Comparison of ENCODE assay signal across 8 mouse cellular contexts in genomic region chr2:45108521-45109091, GRCm38 (mm10). TPM values are rescaled to one million over a fixed set of nuclear protein-coding genes. Genes with fewer than 3 reads are reported as not detected.
A peak's percentile ranks its signal among the peaks of the same experiment; 100 is the strongest.
DNase-seq lines count a peak whose midpoint lies in the region; ATAC-seq lines count a peak whose summit lies in the region.

No protein-coding gene starts in this region.

- DNase-seq in urinary bladder, postnatal 14 days (ENCODE audit: low spot score) = peak; percentile 33
- DNase-seq in urinary bladder, postnatal 10 days (ENCODE audit: low spot score) = no peak
- DNase-seq in embryo, embryonic 11 days = peak; percentile 76
- peak; percentile 52 to 65 for DNase-seq in kidney, postnatal 25 days
- no peak for DNase-seq in ovary, postnatal 14 days (ENCODE audit: low spot score)

- peak overlapping the region; percentile 98 for H3K27ac ChIP-seq in heart, embryonic 13.5 days (replicated peaks)
- H3K27ac ChIP-seq in stomach, embryonic 14.5 days (ENCODE audit: low read length) = peak overlapping the region; percentile 96

- peaks cover 52% of the 10 kb centered on the region for H3K4me1 ChIP-seq in heart, embryonic 13.5 days
- peaks cover 4% of the 10 kb centered on the region; the same call in 1 of the 2 replicates for H3K4me1 ChIP-seq in stomach, embryonic 14.5 days (ENCODE audit: control insufficient read depth, insufficient read depth, low read length)

- peak overlapping the region; percentile 93 for H3K4me3 ChIP-seq in heart, embryonic 13.5 days
- H3K4me3 ChIP-seq in stomach, embryonic 14.5 days (ENCODE audit: low read depth, low read length) = peak overlapping the region; percentile 77

- H3K9ac ChIP-seq in heart, embryonic 13.5 days = peak overlapping the region; percentile 100
- peak overlapping the region; percentile 94 for H3K9ac ChIP-seq in stomach, embryonic 14.5 days (replicated peaks; ENCODE audit: low read depth, low read length)

- no peaks in the 10 kb centered on the region for H3K27me3 ChIP-seq in heart, embryonic 13.5 days (replicated peaks)
- H3K27me3 ChIP-seq in stomach, embryonic 14.5 days (ENCODE audit: control insufficient read depth, insufficient read depth, low read length) = no peaks in the 10 kb centered on the region

- under 1% methylated on average over 23 of the region's 25 CpGs for WGBS in heart, embryonic 13.5 days
- under 1% methylated on average over 23 of the region's 25 CpGs for WGBS in stomach, embryonic 14.5 days

- H3K36me3 ChIP-seq in heart, embryonic 13.5 days = no peaks in the 10 kb centered on the region
- no peaks in the 10 kb centered on the region; the same call in 1 of the 2 replicates for H3K36me3 ChIP-seq in stomach, embryonic 14.5 days (ENCODE audit: control insufficient read depth, insufficient read depth, low read length)

- peak overlapping the region; percentile 81 for H3K4me2 ChIP-seq in heart, embryonic 13.5 days
- peak overlapping the region; percentile 73 for H3K4me2 ChIP-seq in stomach, embryonic 14.5 days (replicated peaks; ENCODE audit: low read depth, low read length)

- no peaks in the 10 kb centered on the region for H3K9me3 ChIP-seq in heart, embryonic 13.5 days
- H3K9me3 ChIP-seq in stomach, embryonic 14.5 days (ENCODE audit: control insufficient read depth, low read depth, low read length) = no peaks in the 10 kb centered on the region

- no peak for ATAC-seq in heart, embryonic 13.5 days (ENCODE audit: extremely low read depth, insufficient number of reproducible peaks, low FRiP score, low TSS enrichment)
- peak; percentile 27; the same call in 1 of the 2 replicates for ATAC-seq in megakaryocyte-erythroid progenitor cell, adult 5-6 weeks (replicated peaks; ENCODE audit: low FRiP score, low TSS enrichment, poor library complexity, severe bottlenecking)
- peak; percentile 10; the same call in 1 of the 2 replicates for ATAC-seq in stomach, embryonic 14.5 days (ENCODE audit: insufficient number of reproducible peaks, insufficient read depth, low FRiP score, low read depth)

RNA-seq across cellular contexts. Expression of gene Zeb2, which starts 8.6 kb away (rescaled TPM):
- 21.8 and 22.4 TPM in 2 replicates for polyA plus RNA-seq in heart, embryonic 13.5 days (2015; fragmentation: Nextera tagmentation; extraction: Ambion mirVana)
- total RNA-seq in megakaryocyte-erythroid progenitor cell, adult 5-6 weeks (2014; fragmentation: Nextera tagmentation) = 118 and 125 TPM in 2 replicates
- 113 and 119 TPM in 2 replicates for total RNA-seq in megakaryocyte-erythroid progenitor cell, adult 5-6 weeks (2017)
- 67.9 and 73.2 TPM in 2 replicates for polyA plus RNA-seq in stomach, embryonic 14.5 days (2014; fragmentation: Nextera tagmentation; extraction: Ambion mirVana)

Comparison
In these comparisons a context has a peak if more than half of its experiments do, and no peak if none do; other contexts are left out.
1. DNase-seq: peak in urinary bladder, postnatal 14 days (single experiment), embryo, embryonic 11 days (single experiment) and kidney, postnatal 25 days (2 of 2); none in urinary bladder, postnatal 10 days (single experiment) and ovary, postnatal 14 days (single experiment).